Mouse (Mus musculus) mammary gland, adult 2 months (tissue): ENCODE results near the gene Prr27. TPM values are rescaled to one million over a fixed set of nuclear protein-coding genes. Genes with fewer than 3 reads are reported as not detected.

Experiments
- polyA plus RNA-seq: library from polyadenylated mRNA; depleted of rRNA; stranded (reverse); fragments of >200 nt; gene quantifications from 2 replicates; pipeline ENCODE4 v1.2.3, GENCODE M21; 2012; ENCODE audit warnings: low replicate concordance; rRNA removed

The Prr27 gene
- not detected in 2 replicates for polyA plus RNA-seq

GRCm38 (mm10) chr5:87825386-87825785, at the start of gene Prr27:
Gene Prr27 (plus strand): TSS chr5:87825686.

GRCm38 (mm10) chr5:87807782-87808181, 17.7 kb upstream of the Prr27 start, which contains the start of gene Csn1s2b:
Gene Csn1s2b (plus strand): TSS chr5:87808082.

GRCm38 (mm10) chr5:87884729-87885128, 59.2 kb downstream of the Prr27 start, which contains the start of gene Odam:
Gene Odam (plus strand): TSS chr5:87885029.

Other genes starting within 250 kb of the Prr27 start
- not detected in 2 replicates for gene Sult1e1, start 234.1 kb upstream of the Prr27 start, polyA plus RNA-seq
- 0.13 TPM in 1 of 2 replicates, not detected in the other for gene Csn1s1, start 159.5 kb upstream of the Prr27 start, polyA plus RNA-seq
- gene Csn2, start 126.1 kb upstream of the Prr27 start, polyA plus RNA-seq, result 0.10 and 0.30 TPM in 2 replicates
- not detected in 2 replicates for gene Csn1s2a, start 51.1 kb upstream of the Prr27 start, polyA plus RNA-seq
- gene Csn1s2b, start 17.6 kb upstream of the Prr27 start, polyA plus RNA-seq, result not detected in 2 replicates
- gene Odam, start 59.3 kb downstream of the Prr27 start, polyA plus RNA-seq, result not detected in 2 replicates
- 43.5 and 106 TPM in 2 replicates for gene Csn3, start 99.9 kb downstream of the Prr27 start, polyA plus RNA-seq
- gene 2310003L06Rik, start 143.8 kb downstream of the Prr27 start, polyA plus RNA-seq, result not detected in 2 replicates
- not detected in 2 replicates for gene Gm28434, start 143.8 kb downstream of the Prr27 start, polyA plus RNA-seq
- not detected in 2 replicates for gene Cabs1, start 153.8 kb downstream of the Prr27 start, polyA plus RNA-seq
- gene Smr3a, start 176.9 kb downstream of the Prr27 start, polyA plus RNA-seq, result not detected in 2 replicates